ENCODE assay signal across 19 mouse cellular contexts in the genomic region with DNA sequence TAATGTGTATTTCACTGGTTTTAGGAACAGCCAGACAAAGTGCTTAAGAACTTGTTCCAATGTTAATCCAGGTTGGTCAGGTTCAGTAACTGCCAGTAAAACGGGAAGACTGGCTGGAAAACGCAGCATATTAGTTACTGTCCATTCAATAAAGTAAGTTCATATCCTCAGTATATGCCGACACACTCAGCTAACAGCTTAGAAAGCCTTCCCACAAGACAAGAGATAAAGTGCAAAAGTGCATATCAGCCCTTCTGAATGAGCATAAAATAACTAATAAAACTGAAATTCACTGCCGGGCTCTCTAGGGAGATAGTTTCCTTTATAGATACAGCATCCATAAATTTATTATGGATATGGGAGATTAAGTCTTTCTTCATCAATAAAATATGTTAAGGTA.
"Had no signal": no experiment of that assay in that cellular context is flagged by ENCODE, and none has a peak within 500 bp of the region (broad histone marks: within the 10 kb centered on the region; RNA-seq: fewer than 3 reads in every experiment).

No protein-coding gene starts in this region.

- H3K4me3 ChIP-seq: limb, embryonic 12.5 days; limb, embryonic 15.5 days; midbrain, embryonic 12.5 days; myocyte; neural tube, embryonic 13.5 days; stomach, embryonic 15.5 days had no signal

- H3K9ac ChIP-seq: limb, embryonic 12.5 days; limb, embryonic 15.5 days; midbrain, embryonic 12.5 days; neural tube, embryonic 13.5 days; stomach, embryonic 15.5 days had no signal

- H3K27me3 ChIP-seq: limb, embryonic 12.5 days; limb, embryonic 15.5 days; midbrain, embryonic 12.5 days; neural tube, embryonic 13.5 days; stomach, embryonic 15.5 days had no signal

- H3K27ac ChIP-seq: kidney, postnatal 0 days; limb, embryonic 12.5 days; limb, embryonic 15.5 days; midbrain, embryonic 12.5 days; neural tube, embryonic 13.5 days; stomach, embryonic 15.5 days had no signal

- H3K36me3 ChIP-seq: midbrain, embryonic 12.5 days; stomach, embryonic 15.5 days had no signal

- DNase-seq: kidney, adult 2 months; kidney, postnatal 25 days; left cerebral cortex, postnatal 4 days; lung, adult 2 months; lung, postnatal 14 days; lung, postnatal 4 days; retina, postnatal 1 day; right cerebral cortex, postnatal 25 days; spleen, adult 18-20 months; thymus, postnatal 25 days had no signal

- H3K4me2 ChIP-seq: limb, embryonic 12.5 days; limb, embryonic 15.5 days; midbrain, embryonic 12.5 days; neural tube, embryonic 13.5 days; stomach, embryonic 15.5 days had no signal

- H3K9me3 ChIP-seq: limb, embryonic 12.5 days; limb, embryonic 15.5 days; midbrain, embryonic 12.5 days; neural tube, embryonic 13.5 days; stomach, embryonic 15.5 days had no signal

- ATAC-seq: intestine, postnatal 0 days; midbrain, embryonic 16.5 days had no signal

- H3K4me1 ChIP-seq: midbrain, embryonic 12.5 days; neural tube, embryonic 13.5 days; stomach, embryonic 15.5 days had no signal
